Mouse (Mus musculus) intestine, embryonic 15.5 days (tissue): Measurements from ENCODE around the gene Rhox7a. TPM values are rescaled to one million over a fixed set of nuclear protein-coding genes. Genes with fewer than 3 reads are reported as not detected.
"Not testable (repeated sequence)": the region's sequence is repeated elsewhere in the genome, so short reads cannot be mapped to it uniquely, and the experiment has no call there.

Source experiments
- ATAC-seq: fragments of 200-750 bp; cut with Nextera tagmentation; 2 replicates; pipeline ENCODE4 v1.8.0; 2017; ENCODE audit warnings: moderate TSS enrichment, moderate library complexity
- H3K27ac ChIP-seq: fragments of 300-500 bp; sonication (generic); 2 replicates; pipeline ENCODE4 v1.5.1; 2015; ENCODE audit warnings: mild to moderate bottlenecking, inconsistent platforms
- H3K27me3 ChIP-seq: fragments of 300-500 bp; sonication (generic); replicated peaks from 2 replicates; pipeline ENCODE4 v1.6.1; 2015; ENCODE audit warnings: inconsistent platforms
- H3K36me3 ChIP-seq: fragments of 300-500 bp; sonication (generic); 2 replicates; pipeline ENCODE4 v1.6.1; 2015; ENCODE audit warnings: inconsistent platforms
- H3K4me1 ChIP-seq: fragments of 300-500 bp; sonication (generic); replicated peaks from 2 replicates; pipeline ENCODE4 v1.6.1; 2015; ENCODE audit warnings: inconsistent platforms
- H3K4me2 ChIP-seq: fragments of 300-500 bp; sonication (generic); replicated peaks from 2 replicates; pipeline ENCODE4 v1.6.1; 2015; ENCODE audit warnings: mild to moderate bottlenecking, inconsistent platforms
- H3K4me3 ChIP-seq: fragments of 300-500 bp; sonication (generic); replicated peaks from 2 replicates; pipeline ENCODE4 v1.5.1; 2015; ENCODE audit warnings: inconsistent platforms
- H3K9ac ChIP-seq: fragments of 300-500 bp; sonication (generic); 2 replicates; pipeline ENCODE4 v1.6.1; 2015; ENCODE audit warnings: inconsistent platforms
- H3K9me3 ChIP-seq: fragments of 300-500 bp; sonication (generic); 2 replicates; pipeline ENCODE4 v1.6.1; 2016; ENCODE audit warnings: inconsistent platforms
- WGBS: fragments of 180-500 bp; shearing (Covaris S2); methylation state at CpG from one replicate; pipeline ENCODE4 v1.1.7; 2015; 5-methylcytosine and 5-hydroxymethylcytosine counted together
- polyA plus RNA-seq: library from polyadenylated mRNA; unstranded; fragments of >200 nt; fragmentation: Nextera tagmentation; extraction: Ambion mirVana; gene quantifications from 2 replicates; pipeline ENCODE4 v1.2.1, GENCODE M21; 2015

Gene Rhox7a
- polyA plus RNA-seq: not detected in 2 replicates

DNA sequence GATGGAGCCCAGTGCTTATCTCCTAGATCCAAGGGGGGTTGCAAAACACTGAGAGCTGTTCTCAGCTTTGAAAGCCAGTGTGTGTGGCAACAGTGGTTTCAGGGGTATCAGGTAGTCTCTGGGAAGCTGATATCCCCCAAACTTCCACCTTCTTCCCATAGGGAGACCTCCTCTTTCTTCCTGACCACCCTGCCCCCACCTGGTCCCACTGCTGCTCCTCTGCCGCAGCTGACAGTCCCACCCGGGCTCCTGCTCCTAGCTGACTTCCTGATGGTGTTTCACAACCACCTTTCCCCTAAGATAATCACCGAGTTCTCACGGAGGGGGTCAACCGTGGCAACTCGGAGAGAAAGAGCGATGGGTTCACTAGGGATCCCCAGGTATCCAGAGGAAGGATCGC lies at the start of gene Rhox7a:
Gene Rhox7a (plus strand): TSS at position 301 of the 400 bp plus-strand sequence.
- ATAC-seq, H3K4me3 ChIP-seq: not testable (repeated sequence)
- 83% methylated on average over 8 of the region's 8 CpGs for WGBS

DNA sequence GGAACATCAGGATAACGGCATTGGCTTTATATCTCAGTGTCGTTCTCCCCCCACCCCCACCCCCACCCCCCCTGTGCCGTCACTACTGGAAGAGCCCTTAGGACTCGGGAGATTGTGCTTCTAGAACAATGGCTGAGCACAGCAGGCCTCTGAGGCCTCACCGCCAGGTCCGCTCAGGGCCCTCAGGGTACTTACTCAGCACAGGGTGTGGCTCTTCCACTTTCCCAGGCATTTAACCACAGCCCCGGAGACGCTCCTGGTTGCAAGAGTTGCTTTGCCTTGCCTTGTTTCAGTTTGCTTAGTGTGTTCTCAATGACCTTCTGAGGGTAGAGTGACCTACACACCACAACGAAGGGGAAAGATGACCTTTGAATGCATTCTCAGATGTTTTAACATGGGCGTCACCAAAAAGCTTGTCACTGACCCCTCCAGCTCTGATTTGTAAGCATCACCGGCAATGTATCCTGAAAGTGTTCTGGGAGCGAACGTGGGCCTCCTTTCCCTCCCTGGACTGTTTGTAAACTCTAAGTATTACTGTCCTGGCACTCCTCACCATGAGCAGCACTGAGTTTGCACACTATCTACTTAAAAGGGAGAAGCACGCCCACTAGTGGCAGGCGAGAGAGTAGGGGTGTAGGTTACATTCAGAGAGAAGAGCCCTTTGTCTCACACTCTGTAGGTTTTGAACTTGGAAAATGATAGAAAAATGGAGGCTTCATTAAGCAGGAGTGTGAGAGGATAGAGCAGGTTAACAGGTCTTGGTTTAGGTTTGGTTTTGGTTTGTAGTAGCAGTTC lies 24.0 kb upstream of the Rhox7a start:
- 77% methylated on average over 15 of the region's 15 CpGs for WGBS
- Histone ChIP-seq H3K4me2 (no peak overlapping the region), H3K27ac (no peak overlapping the region), H3K27me3 (no peaks in the 10 kb centered on the region), H3K4me3 (no peak overlapping the region), H3K4me1 (no peaks in the 10 kb centered on the region), H3K9ac (no peak overlapping the region), H3K9me3 (no peaks in the 10 kb centered on the region), H3K36me3 (no peaks in the 10 kb centered on the region)
- no peak for ATAC-seq

More for the DNA sequence above, at the start of gene Rhox7a:
- not testable (repeated sequence) for H3K36me3 ChIP-seq, H3K9ac ChIP-seq, H3K4me2 ChIP-seq, H3K27me3 ChIP-seq, H3K27ac ChIP-seq, H3K4me1 ChIP-seq, H3K9me3 ChIP-seq

DNA sequence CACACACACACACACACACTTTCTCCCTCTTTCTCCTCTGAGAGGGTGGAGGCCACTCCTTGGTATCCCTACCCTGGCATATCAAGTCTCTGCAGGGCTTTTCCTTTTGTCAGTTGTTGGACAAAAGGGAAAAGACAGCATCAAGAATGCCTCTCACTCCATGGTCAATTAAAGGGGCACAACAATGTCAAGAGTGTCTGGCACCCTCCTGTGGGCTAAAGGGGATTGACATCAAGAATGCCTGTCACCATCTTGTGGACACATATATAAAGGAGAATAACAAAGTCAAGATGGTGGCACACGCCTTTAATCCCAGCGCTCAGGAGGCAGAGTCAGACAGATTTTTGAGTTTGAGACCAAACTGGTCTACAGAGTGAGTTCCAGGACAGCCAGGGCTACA lies 22.1 kb upstream of the Rhox7a start:
- Histone ChIP-seq H3K4me1 (no peaks in the 10 kb centered on the region), H3K27me3 (no peaks in the 10 kb centered on the region), H3K9me3 (no peaks in the 10 kb centered on the region), H3K27ac (no peak overlapping the region), H3K9ac (no peak overlapping the region), H3K36me3 (no peaks in the 10 kb centered on the region), H3K4me3 (no peak overlapping the region), H3K4me2 (no peak overlapping the region)
- ATAC-seq: no peak
- WGBS: 77% methylated on average over 2 of the region's 2 CpGs

DNA sequence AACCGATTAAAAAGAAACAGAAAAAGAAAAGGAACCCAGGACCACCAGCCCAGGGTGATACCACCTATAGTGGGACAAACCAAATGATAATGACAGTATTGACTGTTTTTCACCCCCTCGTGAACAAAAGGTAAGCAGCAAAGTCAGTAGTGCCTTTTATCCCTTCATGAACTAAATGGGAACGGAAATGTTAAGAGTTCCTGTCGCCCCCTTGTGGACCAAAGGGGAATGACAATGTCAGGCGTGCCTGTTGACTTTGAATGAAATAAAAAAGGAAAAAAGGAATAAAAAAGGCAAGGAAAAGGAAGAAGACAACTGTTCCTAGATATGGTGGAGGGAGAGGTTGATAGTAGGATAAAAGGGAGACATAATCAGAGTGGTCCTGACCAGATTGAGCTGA lies 20.3 kb upstream of the Rhox7a start:
- no peak for ATAC-seq
- Histone ChIP-seq H3K4me2 (no peak overlapping the region), H3K27ac (no peak overlapping the region), H3K9me3 (no peaks in the 10 kb centered on the region), H3K27me3 (no peaks in the 10 kb centered on the region), H3K36me3 (no peaks in the 10 kb centered on the region), H3K4me3 (no peak overlapping the region), H3K4me1 (no peaks in the 10 kb centered on the region), H3K9ac (no peak overlapping the region)
- WGBS: 25% methylated on average over 5 of the region's 5 CpGs

GRCm38 (mm10) chrX:37815665-37816064 lies 15.8 kb upstream of the Rhox7a start:
- no peak overlapping the region for H3K4me2 ChIP-seq
- H3K9me3 ChIP-seq: no peaks in the 10 kb centered on the region
- no peak overlapping the region for H3K4me3 ChIP-seq
- no peaks in the 10 kb centered on the region for H3K4me1 ChIP-seq
- H3K27me3 ChIP-seq: no peaks in the 10 kb centered on the region
- no peaks in the 10 kb centered on the region for H3K36me3 ChIP-seq
- H3K27ac ChIP-seq: no peak overlapping the region
- 71% methylated on average over 10 of the region's 10 CpGs for WGBS
- no peak for ATAC-seq
- no peak overlapping the region for H3K9ac ChIP-seq

GRCm38 (mm10) chrX:37826610-37827009 lies 4.9 kb upstream of the Rhox7a start, which contains the start of gene Rhox6:
Rhox6 (plus strand) TSS chrX:37826910.
- 91% methylated on average over 4 of the region's 12 CpGs for WGBS
- H3K9me3 ChIP-seq, ATAC-seq, H3K4me1 ChIP-seq, H3K27ac ChIP-seq, H3K9ac ChIP-seq, H3K4me2 ChIP-seq, H3K4me3 ChIP-seq, H3K36me3 ChIP-seq, H3K27me3 ChIP-seq: not testable (repeated sequence)

- Histone ChIP-seq H3K4me2 (no peak overlapping the region), H3K9me3 (no peaks in the 10 kb centered on the region), H3K36me3 (no peaks in the 10 kb centered on the region), H3K9ac (no peak overlapping the region), H3K4me1 (no peaks in the 10 kb centered on the region), H3K27me3 (no peaks in the 10 kb centered on the region), H3K27ac (no peak overlapping the region), H3K4me3 (no peak overlapping the region)
- 94% methylated on average over 2 of the region's 2 CpGs for WGBS
- no peak for ATAC-seq
Observed at GRCm38 (mm10) chrX:37871641-37872040, 40.2 kb downstream of the Rhox7a start.

DNA sequence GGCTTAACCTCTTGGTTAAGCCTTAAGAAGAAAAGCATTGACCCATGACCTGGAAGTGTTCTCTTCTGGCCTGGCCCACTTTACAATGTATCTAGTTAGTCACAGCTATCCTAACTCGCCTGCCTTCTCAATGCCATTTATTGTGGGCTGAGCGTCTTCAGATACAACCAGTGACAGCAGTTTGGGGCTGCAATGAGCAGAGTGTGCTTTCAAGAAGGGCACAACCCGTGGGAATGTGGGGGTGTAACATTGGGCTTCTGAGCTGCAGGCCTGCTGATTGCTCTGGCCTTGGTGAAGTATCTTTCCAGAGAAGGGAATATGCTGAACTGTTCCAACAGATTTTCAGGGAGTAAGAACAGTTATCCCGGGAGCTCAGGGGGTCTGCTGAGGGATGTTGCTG lies 47.4 kb downstream of the Rhox7a start, which contains the start of gene Rhox8:
Gene Rhox8 (minus strand): TSS at position 101 of the 400 bp plus-strand sequence.
- H3K9ac ChIP-seq: no peak within 1 kb of the TSS
- 73% methylated on average over 4 of the region's 4 CpGs for WGBS
- H3K9me3 ChIP-seq: no peaks in the 10 kb centered on the region
- H3K36me3 ChIP-seq: no peaks in the 10 kb centered on the region
- H3K4me3 ChIP-seq: no peak within 1 kb of the TSS
- H3K27me3 ChIP-seq: no peaks in the 10 kb centered on the region
- no peak within 1 kb of the TSS for H3K4me2 ChIP-seq
- no peak for ATAC-seq
- H3K27ac ChIP-seq: no peak within 1 kb of the TSS
- no peaks in the 10 kb centered on the region for H3K4me1 ChIP-seq

Other genes starting within 250 kb of the Rhox7a start
- gene Rhox4f, start 224.0 kb upstream of the Rhox7a start, polyA plus RNA-seq: not detected in 2 replicates
- not detected in 2 replicates for gene Rhox3g, start 203.1 kb upstream of the Rhox7a start, polyA plus RNA-seq
- not detected in 2 replicates for gene Rhox2g, start 188.2 kb upstream of the Rhox7a start, polyA plus RNA-seq
- not detected in 2 replicates for gene Rhox4g, start 180.4 kb upstream of the Rhox7a start, polyA plus RNA-seq
- not detected in 2 replicates for gene Rhox3h, start 162.9 kb upstream of the Rhox7a start, polyA plus RNA-seq
- gene Rhox2h, start 158.4 kb upstream of the Rhox7a start, polyA plus RNA-seq: not detected in 2 replicates
- 2.8 and 2.9 TPM in 2 replicates for gene Rhox5, start 26.8 kb upstream of the Rhox7a start, polyA plus RNA-seq
- 0.14 TPM in 1 of 2 replicates, not detected in the other for gene Rhox6, start 4.8 kb upstream of the Rhox7a start, polyA plus RNA-seq
- gene Rhox8, start 47.3 kb downstream of the Rhox7a start, polyA plus RNA-seq: not detected in 2 replicates
- gene Rhox7b, start 65.5 kb downstream of the Rhox7a start, polyA plus RNA-seq: not detected in 2 replicates
- not detected in 2 replicates for gene Rhox9, start 70.1 kb downstream of the Rhox7a start, polyA plus RNA-seq
- not detected in 2 replicates for gene Btg1-ps1, start 187.1 kb downstream of the Rhox7a start, polyA plus RNA-seq
- gene Btg1-ps2, start 211.4 kb downstream of the Rhox7a start, polyA plus RNA-seq: not detected in 2 replicates
- not detected in 2 replicates for gene Rhox10, start 234.8 kb downstream of the Rhox7a start, polyA plus RNA-seq